Mouse (Mus musculus): ENCODE results near the gene Fbxo34.
"Not testable (repeated sequence)": the region's sequence is repeated elsewhere in the genome, so short reads cannot be mapped to it uniquely, and the experiment has no call there.

DNA sequence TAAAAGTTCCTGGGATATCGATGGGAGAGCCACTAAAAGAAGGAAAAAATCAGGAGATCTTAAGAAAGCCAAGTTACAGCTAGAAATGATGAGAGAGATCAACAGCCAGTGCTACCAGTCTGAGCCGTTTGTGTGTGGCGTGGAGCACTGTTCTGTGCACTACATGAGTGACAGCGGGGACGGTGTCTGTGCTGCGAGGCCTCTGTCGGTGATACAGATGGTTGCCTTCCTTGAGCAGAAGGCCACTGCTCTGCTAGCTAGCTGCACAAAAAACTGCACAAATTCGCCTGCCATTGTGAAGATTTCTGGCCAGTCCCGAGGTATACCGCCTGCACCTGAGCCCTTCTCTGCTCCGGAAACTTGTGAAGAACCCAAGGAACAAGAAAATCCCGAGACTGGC is 79.4 kb downstream of the Fbxo34 start:
- not testable (repeated sequence) for TF ChIP-seq CTCF, POLR2A (IDR thresholded peaks at IDR 0.05; ENCODE audit: extremely low read depth, insufficient read depth, low read length)

Data from cortical plate, adult 2 months (tissue).